Mouse (Mus musculus): ENCODE data around the gene Pitpnc1. TPM values are rescaled to one million over a fixed set of nuclear protein-coding genes. Genes with fewer than 3 reads are reported as not detected.

Pitpnc1 gene
- polyA plus RNA-seq, 1 experiment, result 11.3 TPM

- H3K36me3 ChIP-seq (ENCODE audit: control insufficient read depth, insufficient read depth, low read length), result no peaks in the 10 kb centered on the region
- TF ChIP-seq POLR2A (IDR thresholded peaks at IDR 0.05; ENCODE audit: control insufficient read depth, extremely low read depth, insufficient read depth, low read length, poor library complexity) (no peak), CTCF (IDR thresholded peaks at IDR 0.05; ENCODE audit: borderline replicate concordance, control insufficient read depth, extremely low read depth, insufficient read depth, low read length, poor library complexity) (no peak)
- 94% methylated on average over 9 of the region's 9 CpGs for WGBS
- no peak overlapping the region for H3K27ac ChIP-seq (ENCODE audit: control insufficient read depth, insufficient read depth, low read length)
- no peak for DNase-seq
- H3K4me1 ChIP-seq (replicated peaks; ENCODE audit: control insufficient read depth, insufficient read depth, low read length), result no peaks in the 10 kb centered on the region
- no peaks in the 10 kb centered on the region for H3K27me3 ChIP-seq (ENCODE audit: control insufficient read depth, insufficient read depth, low read length)
- H3K4me3 ChIP-seq (ENCODE audit: control insufficient read depth, insufficient read depth, low read length), result no peak overlapping the region
Observed at GRCm38 (mm10) chr11:107263838-107264237, 206.7 kb downstream of the Pitpnc1 start.

DNA sequence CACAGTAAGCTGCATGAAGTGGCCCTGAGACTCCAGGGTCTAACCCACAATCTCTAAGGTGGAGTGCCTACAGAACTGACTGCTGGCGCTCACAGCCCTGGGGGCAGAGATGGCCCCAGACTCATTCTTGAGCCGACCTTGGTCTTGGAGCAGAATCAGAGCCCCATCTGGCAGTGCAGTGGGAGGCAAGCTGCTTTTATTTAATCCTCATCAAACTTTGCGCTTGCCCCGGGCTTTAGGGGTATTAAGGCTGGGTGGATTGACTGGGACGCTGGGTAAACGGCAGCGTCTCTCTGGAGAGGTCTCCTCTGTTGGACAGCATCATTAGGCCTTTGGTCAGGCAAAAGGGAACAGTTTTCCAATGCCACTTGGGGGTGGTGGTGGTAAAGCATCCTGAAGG is 211.1 kb downstream of the Pitpnc1 start:
- WGBS, result 95% methylated on average over 7 of the region's 7 CpGs
- no peaks in the 10 kb centered on the region for H3K4me1 ChIP-seq (replicated peaks; ENCODE audit: control insufficient read depth, insufficient read depth, low read length)
- no peak overlapping the region for H3K4me3 ChIP-seq (ENCODE audit: control insufficient read depth, insufficient read depth, low read length)
- H3K27ac ChIP-seq (ENCODE audit: control insufficient read depth, insufficient read depth, low read length), result no peak overlapping the region
- H3K27me3 ChIP-seq (ENCODE audit: control insufficient read depth, insufficient read depth, low read length), result no peaks in the 10 kb centered on the region
- no peak for TF ChIP-seq CTCF (IDR thresholded peaks at IDR 0.05; ENCODE audit: borderline replicate concordance, control insufficient read depth, extremely low read depth, insufficient read depth, low read length, poor library complexity)
- TF ChIP-seq POLR2A (IDR thresholded peaks at IDR 0.05; ENCODE audit: control insufficient read depth, extremely low read depth, insufficient read depth, low read length, poor library complexity), result no peak
- no peak for DNase-seq
- H3K36me3 ChIP-seq (ENCODE audit: control insufficient read depth, insufficient read depth, low read length), result no peaks in the 10 kb centered on the region

DNA sequence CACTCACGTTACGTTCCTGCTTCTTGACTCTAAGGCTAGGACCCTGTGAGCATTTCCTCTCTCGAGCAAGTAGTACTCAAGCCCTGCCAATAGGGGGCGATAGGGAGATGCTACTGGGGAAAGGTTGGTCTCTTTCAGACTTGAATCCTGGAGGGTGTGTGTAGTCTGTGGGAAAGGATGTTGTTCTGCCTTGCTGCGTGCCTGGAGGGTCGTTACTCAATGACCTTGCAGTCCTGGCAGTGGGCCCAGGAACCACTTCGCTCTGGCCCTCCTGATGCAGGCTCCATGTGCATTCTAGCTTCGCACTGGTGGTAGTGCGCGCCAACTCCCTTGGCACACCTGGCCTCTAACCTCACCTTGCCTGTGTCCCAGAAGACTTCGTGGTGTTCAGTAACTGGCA is 215.3 kb downstream of the Pitpnc1 start:
- peaks cover 8% of the 10 kb centered on the region for H3K36me3 ChIP-seq (ENCODE audit: control insufficient read depth, insufficient read depth, low read length)
- no peaks in the 10 kb centered on the region for H3K4me1 ChIP-seq (replicated peaks; ENCODE audit: control insufficient read depth, insufficient read depth, low read length)
- DNase-seq, result peak; percentile 27
- no peak overlapping the region for H3K27ac ChIP-seq (ENCODE audit: control insufficient read depth, insufficient read depth, low read length)
- H3K27me3 ChIP-seq (ENCODE audit: control insufficient read depth, insufficient read depth, low read length), result no peaks in the 10 kb centered on the region
- 93% methylated on average over 11 of the region's 11 CpGs for whole genome bisulfite sequencing
- no peak overlapping the region for H3K4me3 ChIP-seq (ENCODE audit: control insufficient read depth, insufficient read depth, low read length)
- TF ChIP-seq POLR2A (IDR thresholded peaks at IDR 0.05; ENCODE audit: control insufficient read depth, extremely low read depth, insufficient read depth, low read length, poor library complexity) (no peak), CTCF (IDR thresholded peaks at IDR 0.05; ENCODE audit: borderline replicate concordance, control insufficient read depth, extremely low read depth, insufficient read depth, low read length, poor library complexity) (0 out of 2 replicates have a peak, but pooled peaks have one; percentile 32)

GRCm38 (mm10) chr11:107254181-107254580 is 216.3 kb downstream of the Pitpnc1 start:
- no peaks in the 10 kb centered on the region for H3K27me3 ChIP-seq (ENCODE audit: control insufficient read depth, insufficient read depth, low read length)
- DNase-seq, result no peak
- WGBS, result 95% methylated on average over 7 of the region's 7 CpGs
- no peak overlapping the region for H3K4me3 ChIP-seq (ENCODE audit: control insufficient read depth, insufficient read depth, low read length)
- TF ChIP-seq CTCF (IDR thresholded peaks at IDR 0.05; ENCODE audit: borderline replicate concordance, control insufficient read depth, extremely low read depth, insufficient read depth, low read length, poor library complexity), result no peak
- no peak for TF ChIP-seq POLR2A (IDR thresholded peaks at IDR 0.05; ENCODE audit: control insufficient read depth, extremely low read depth, insufficient read depth, low read length, poor library complexity)
- no peak overlapping the region for H3K27ac ChIP-seq (ENCODE audit: control insufficient read depth, insufficient read depth, low read length)
- no peaks in the 10 kb centered on the region for H3K4me1 ChIP-seq (replicated peaks; ENCODE audit: control insufficient read depth, insufficient read depth, low read length)
- H3K36me3 ChIP-seq (ENCODE audit: control insufficient read depth, insufficient read depth, low read length), result peaks cover 13% of the 10 kb centered on the region

GRCm38 (mm10) chr11:107252026-107252425 is 218.5 kb downstream of the Pitpnc1 start:
- no peak for DNase-seq
- Histone ChIP-seq H3K27me3 (ENCODE audit: control insufficient read depth, insufficient read depth, low read length) (no peaks in the 10 kb centered on the region), H3K4me3 (ENCODE audit: control insufficient read depth, insufficient read depth, low read length) (no peak overlapping the region), H3K4me1 (replicated peaks; ENCODE audit: control insufficient read depth, insufficient read depth, low read length) (no peaks in the 10 kb centered on the region), H3K27ac (ENCODE audit: control insufficient read depth, insufficient read depth, low read length) (no peak overlapping the region), H3K36me3 (ENCODE audit: control insufficient read depth, insufficient read depth, low read length) (peaks cover 13% of the 10 kb centered on the region)
- TF ChIP-seq CTCF (IDR thresholded peaks at IDR 0.05; ENCODE audit: borderline replicate concordance, control insufficient read depth, extremely low read depth, insufficient read depth, low read length, poor library complexity) (no peak), POLR2A (IDR thresholded peaks at IDR 0.05; ENCODE audit: control insufficient read depth, extremely low read depth, insufficient read depth, low read length, poor library complexity) (no peak)
- WGBS, result 97% methylated on average over 10 of the region's 10 CpGs

GRCm38 (mm10) chr11:107251460-107251859 is 219.0 kb downstream of the Pitpnc1 start:
- no peaks in the 10 kb centered on the region for H3K4me1 ChIP-seq (replicated peaks; ENCODE audit: control insufficient read depth, insufficient read depth, low read length)
- 95% methylated on average over 7 of the region's 7 CpGs for WGBS
- no peak for TF ChIP-seq CTCF (IDR thresholded peaks at IDR 0.05; ENCODE audit: borderline replicate concordance, control insufficient read depth, extremely low read depth, insufficient read depth, low read length, poor library complexity)
- no peak for TF ChIP-seq POLR2A (IDR thresholded peaks at IDR 0.05; ENCODE audit: control insufficient read depth, extremely low read depth, insufficient read depth, low read length, poor library complexity)
- peaks cover 13% of the 10 kb centered on the region for H3K36me3 ChIP-seq (ENCODE audit: control insufficient read depth, insufficient read depth, low read length)
- H3K4me3 ChIP-seq (ENCODE audit: control insufficient read depth, insufficient read depth, low read length), result no peak overlapping the region
- H3K27ac ChIP-seq (ENCODE audit: control insufficient read depth, insufficient read depth, low read length), result no peak overlapping the region
- DNase-seq, result no peak
- no peaks in the 10 kb centered on the region for H3K27me3 ChIP-seq (ENCODE audit: control insufficient read depth, insufficient read depth, low read length)

DNA sequence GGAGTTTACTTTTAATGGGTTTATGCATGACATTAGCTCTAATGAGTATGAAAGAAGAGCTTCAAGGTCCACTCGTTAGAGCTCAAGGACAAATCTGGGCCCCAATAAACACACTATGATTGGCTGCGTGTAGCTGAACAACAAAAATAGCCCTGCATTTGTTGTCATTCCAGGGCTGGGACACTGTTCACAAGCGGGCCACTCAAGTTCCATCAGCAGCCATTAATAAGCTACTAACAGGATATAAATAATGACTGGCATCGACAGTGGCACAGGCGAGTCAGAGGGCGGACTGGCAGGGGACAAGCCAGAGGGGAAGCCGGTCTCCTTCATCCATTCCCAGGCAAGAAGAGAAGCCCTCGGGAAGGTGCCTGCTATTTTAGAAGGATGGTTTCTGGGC is 219.6 kb downstream of the Pitpnc1 start:
- no peak overlapping the region for H3K27ac ChIP-seq (ENCODE audit: control insufficient read depth, insufficient read depth, low read length)
- TF ChIP-seq POLR2A (IDR thresholded peaks at IDR 0.05; ENCODE audit: control insufficient read depth, extremely low read depth, insufficient read depth, low read length, poor library complexity), result no peak
- no peak for TF ChIP-seq CTCF (IDR thresholded peaks at IDR 0.05; ENCODE audit: borderline replicate concordance, control insufficient read depth, extremely low read depth, insufficient read depth, low read length, poor library complexity)
- no peak for DNase-seq
- no peak overlapping the region for H3K4me3 ChIP-seq (ENCODE audit: control insufficient read depth, insufficient read depth, low read length)
- peaks cover 13% of the 10 kb centered on the region for H3K36me3 ChIP-seq (ENCODE audit: control insufficient read depth, insufficient read depth, low read length)
- 99% methylated on average over 8 of the region's 8 CpGs for WGBS
- H3K4me1 ChIP-seq (replicated peaks; ENCODE audit: control insufficient read depth, insufficient read depth, low read length), result no peaks in the 10 kb centered on the region
- H3K27me3 ChIP-seq (ENCODE audit: control insufficient read depth, insufficient read depth, low read length), result no peaks in the 10 kb centered on the region

All from thymus, adult 2 months (tissue).